Mouse (Mus musculus): ENCODE results near the gene Hyou1.

- TF ChIP-seq CTCF (IDR thresholded peaks at IDR 0.05; ENCODE audit: low read depth, low read length) (no peak), EP300 (IDR thresholded peaks at IDR 0.05; ENCODE audit: insufficient read depth, low read depth, low read length) (no peak)
Observed at GRCm38 (mm10) chr9:44399114-44399794, 20.0 kb downstream of the Hyou1 start.
